Mouse (Mus musculus): ENCODE measurements at regions not wholly inside any gene's neighbourhood (a gene's known extent, or its start where the extent isn't known, plus 50 kb on each side); places are given as distances from the start of the nearest gene placed in this dataset.
"Not testable (repeated sequence)": the region's sequence is repeated elsewhere in the genome, so short reads cannot be mapped to it uniquely, and the experiment has no call there.

DNA sequence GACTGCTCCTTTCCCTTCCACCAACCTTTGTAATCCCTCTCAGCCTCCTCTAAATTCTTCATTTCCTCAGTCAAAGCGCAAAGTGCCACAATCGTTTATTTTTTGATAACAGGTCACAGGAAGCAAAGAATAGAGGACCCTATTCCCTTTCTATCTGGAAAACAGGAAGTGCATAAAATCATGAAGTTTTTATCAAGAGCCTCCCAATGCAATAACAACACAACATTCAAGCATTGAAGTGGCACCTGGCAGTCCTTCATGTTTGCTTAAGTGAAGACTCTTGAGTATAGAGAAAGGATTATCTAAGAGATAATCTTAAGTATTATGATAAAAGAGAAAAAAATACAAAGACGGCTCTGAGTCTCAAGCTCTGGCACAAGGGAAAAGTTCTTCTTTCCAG is 111.9 kb downstream of the Ibtk start:
- no peak overlapping the region for H3K4me3 ChIP-seq (ENCODE audit: low read depth, low read length)
- no peak for ATAC-seq (ENCODE audit: low FRiP score)
- no peaks in the 10 kb centered on the region for H3K36me3 ChIP-seq (ENCODE audit: control insufficient read depth, insufficient read depth, low read length)
- 92% methylated on average over 3 of the region's 3 CpGs for WGBS
- H3K4me1 ChIP-seq (replicated peaks; ENCODE audit: control insufficient read depth, insufficient read depth, low read length), result no peaks in the 10 kb centered on the region
- no peak for DNase-seq (ENCODE audit: low spot score)
- no peak overlapping the region for H3K9ac ChIP-seq (ENCODE audit: low read depth, low read length)
- H3K27ac ChIP-seq (ENCODE audit: low read depth, low read length), result no peak overlapping the region
- no peak overlapping the region for H3K4me2 ChIP-seq (replicated peaks; ENCODE audit: low read depth, low read length)
- H3K9me3 ChIP-seq (ENCODE audit: control insufficient read depth, low read length), result no peaks in the 10 kb centered on the region
- no peaks in the 10 kb centered on the region for H3K27me3 ChIP-seq (ENCODE audit: control insufficient read depth, insufficient read depth, low read length)

DNA sequence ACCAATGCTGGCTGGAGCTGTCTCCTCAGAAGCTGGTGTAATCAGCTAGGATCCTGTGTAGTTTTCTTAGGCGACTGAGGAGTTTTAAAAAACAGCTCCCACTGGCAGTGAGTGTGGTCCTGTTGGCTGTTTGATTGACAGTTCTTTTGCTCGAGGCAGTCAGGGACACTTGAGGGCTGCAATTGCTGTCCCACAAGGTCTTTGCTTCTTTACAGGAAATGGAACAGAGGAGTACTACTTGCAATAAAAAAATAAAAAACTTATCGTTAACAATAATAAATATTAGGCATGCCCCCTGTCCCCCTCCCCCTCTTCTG is 113.0 kb downstream of the Ibtk start:
- Histone ChIP-seq H3K27me3 (ENCODE audit: control insufficient read depth, insufficient read depth, low read length) (no peaks in the 10 kb centered on the region), H3K4me3 (ENCODE audit: low read depth, low read length) (no peak overlapping the region), H3K36me3 (ENCODE audit: control insufficient read depth, insufficient read depth, low read length) (no peaks in the 10 kb centered on the region), H3K9me3 (ENCODE audit: control insufficient read depth, low read length) (no peaks in the 10 kb centered on the region), H3K4me2 (replicated peaks; ENCODE audit: low read depth, low read length) (no peak overlapping the region), H3K4me1 (replicated peaks; ENCODE audit: control insufficient read depth, insufficient read depth, low read length) (no peaks in the 10 kb centered on the region), H3K9ac (ENCODE audit: low read depth, low read length) (no peak overlapping the region), H3K27ac (ENCODE audit: low read depth, low read length) (no peak overlapping the region)
- ATAC-seq (ENCODE audit: low FRiP score) (no peak), DNase-seq (ENCODE audit: low spot score) (no peak)
- WGBS, result 72% methylated on average over 3 of the region's 3 CpGs

DNA sequence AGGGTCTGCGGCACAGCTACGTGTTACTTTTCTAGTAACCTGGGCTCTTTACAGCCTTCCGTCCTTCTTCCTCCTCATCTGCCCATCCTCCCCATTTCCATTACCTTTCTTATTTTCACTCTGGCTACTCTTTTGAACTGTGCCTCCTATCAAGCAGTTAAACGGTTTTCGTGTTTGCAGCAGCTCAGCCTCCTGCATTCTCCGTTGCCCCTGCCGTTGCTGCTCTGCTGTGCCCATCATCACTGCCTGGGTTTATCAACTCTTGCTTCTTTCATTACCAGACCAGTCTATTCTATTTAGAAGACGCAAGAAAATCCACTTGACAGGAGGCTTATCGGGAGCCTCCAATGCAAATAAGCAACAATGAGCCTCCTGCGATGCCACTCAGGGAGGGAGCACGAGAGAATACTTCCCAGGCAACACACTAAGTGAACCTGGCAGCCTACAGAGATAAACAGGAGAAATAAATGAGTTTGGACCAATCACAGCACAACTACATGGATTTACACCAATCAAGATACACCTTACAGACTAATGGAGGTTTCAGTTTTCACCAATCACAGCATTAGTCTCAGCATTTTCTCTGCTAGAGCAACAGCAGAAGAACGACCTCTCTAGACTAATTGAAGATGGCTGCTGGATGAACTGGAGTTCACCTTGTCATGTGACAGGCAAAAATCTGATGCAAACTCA is 113.5 kb downstream of the Ibtk start:
- no peaks in the 10 kb centered on the region for H3K27me3 ChIP-seq (ENCODE audit: control insufficient read depth, insufficient read depth, low read length)
- H3K4me1 ChIP-seq (replicated peaks; ENCODE audit: control insufficient read depth, insufficient read depth, low read length), result no peaks in the 10 kb centered on the region
- no peak overlapping the region for H3K9ac ChIP-seq (ENCODE audit: low read depth, low read length)
- no peaks in the 10 kb centered on the region for H3K9me3 ChIP-seq (ENCODE audit: control insufficient read depth, low read length)
- DNase-seq (ENCODE audit: low spot score), result no peak
- H3K4me2 ChIP-seq (replicated peaks; ENCODE audit: low read depth, low read length), result no peak overlapping the region
- no peak overlapping the region for H3K27ac ChIP-seq (ENCODE audit: low read depth, low read length)
- 91% methylated on average over 12 of the region's 12 CpGs for WGBS
- no peak for ATAC-seq (ENCODE audit: low FRiP score)
- H3K4me3 ChIP-seq (ENCODE audit: low read depth, low read length), result no peak overlapping the region
- no peaks in the 10 kb centered on the region for H3K36me3 ChIP-seq (ENCODE audit: control insufficient read depth, insufficient read depth, low read length)

DNA sequence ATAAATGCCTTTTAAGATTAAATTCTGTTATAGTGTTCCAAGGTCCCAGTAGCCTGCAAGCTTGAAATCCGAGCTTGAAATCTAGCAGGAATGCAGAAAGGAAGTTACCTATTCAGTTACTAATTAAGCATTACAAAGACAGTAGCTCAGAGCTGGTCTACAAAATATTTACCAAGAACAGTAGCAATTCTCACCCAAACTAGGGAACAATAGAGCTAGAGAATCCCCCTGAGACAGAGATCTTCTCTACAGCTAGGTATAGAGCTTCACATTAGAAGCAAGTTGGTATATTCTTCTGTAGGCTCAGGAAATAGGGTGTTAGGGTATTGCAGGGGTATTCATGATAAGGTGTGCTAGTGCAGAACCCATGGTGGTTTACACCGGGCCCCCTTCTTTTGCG is 114.3 kb downstream of the Ibtk start:
- 81% methylated on average over 3 of the region's 3 CpGs for WGBS
- H3K9ac ChIP-seq (ENCODE audit: low read depth, low read length); H3K27me3 ChIP-seq (ENCODE audit: control insufficient read depth, insufficient read depth, low read length); H3K27ac ChIP-seq (ENCODE audit: low read depth, low read length); H3K4me2 ChIP-seq (replicated peaks; ENCODE audit: low read depth, low read length); H3K4me3 ChIP-seq (ENCODE audit: low read depth, low read length); H3K36me3 ChIP-seq (ENCODE audit: control insufficient read depth, insufficient read depth, low read length); H3K9me3 ChIP-seq (ENCODE audit: control insufficient read depth, low read length); H3K4me1 ChIP-seq (replicated peaks; ENCODE audit: control insufficient read depth, insufficient read depth, low read length); DNase-seq (ENCODE audit: low spot score); ATAC-seq (ENCODE audit: low FRiP score): not testable (repeated sequence)

DNA sequence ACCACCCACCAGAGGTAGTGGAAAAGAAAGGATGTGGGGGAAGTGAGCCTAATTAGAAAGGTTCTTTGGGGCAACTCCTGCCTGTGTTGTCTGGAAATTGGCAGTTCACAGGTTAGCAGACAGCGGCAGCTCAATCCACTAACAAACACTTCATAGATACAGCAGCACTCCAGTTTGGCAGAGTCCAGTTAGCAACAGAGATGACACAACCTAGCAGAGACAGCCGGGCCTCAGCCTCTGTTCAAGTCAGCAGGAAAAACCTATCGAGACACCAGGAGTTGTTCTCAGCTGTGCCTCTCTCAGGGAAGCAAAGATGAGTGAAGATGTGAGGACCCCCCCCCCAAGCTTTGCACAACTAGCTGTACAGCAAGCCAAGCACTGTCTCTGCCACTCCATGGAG is 131.2 kb downstream of the Ibtk start:
- Histone ChIP-seq H3K27me3 (ENCODE audit: control insufficient read depth, insufficient read depth, low read length) (no peaks in the 10 kb centered on the region), H3K4me1 (replicated peaks; ENCODE audit: control insufficient read depth, insufficient read depth, low read length) (no peaks in the 10 kb centered on the region), H3K9me3 (ENCODE audit: control insufficient read depth, low read length) (no peaks in the 10 kb centered on the region), H3K9ac (ENCODE audit: low read depth, low read length) (no peak overlapping the region), H3K4me2 (replicated peaks; ENCODE audit: low read depth, low read length) (no peak overlapping the region), H3K27ac (ENCODE audit: low read depth, low read length) (no peak overlapping the region), H3K4me3 (ENCODE audit: low read depth, low read length) (no peak overlapping the region), H3K36me3 (ENCODE audit: control insufficient read depth, insufficient read depth, low read length) (no peaks in the 10 kb centered on the region)
- whole genome bisulfite sequencing, result 91% methylated on average over 3 of the region's 3 CpGs
- DNase-seq (ENCODE audit: low spot score), result no peak
- no peak for ATAC-seq (ENCODE audit: low FRiP score)

DNA sequence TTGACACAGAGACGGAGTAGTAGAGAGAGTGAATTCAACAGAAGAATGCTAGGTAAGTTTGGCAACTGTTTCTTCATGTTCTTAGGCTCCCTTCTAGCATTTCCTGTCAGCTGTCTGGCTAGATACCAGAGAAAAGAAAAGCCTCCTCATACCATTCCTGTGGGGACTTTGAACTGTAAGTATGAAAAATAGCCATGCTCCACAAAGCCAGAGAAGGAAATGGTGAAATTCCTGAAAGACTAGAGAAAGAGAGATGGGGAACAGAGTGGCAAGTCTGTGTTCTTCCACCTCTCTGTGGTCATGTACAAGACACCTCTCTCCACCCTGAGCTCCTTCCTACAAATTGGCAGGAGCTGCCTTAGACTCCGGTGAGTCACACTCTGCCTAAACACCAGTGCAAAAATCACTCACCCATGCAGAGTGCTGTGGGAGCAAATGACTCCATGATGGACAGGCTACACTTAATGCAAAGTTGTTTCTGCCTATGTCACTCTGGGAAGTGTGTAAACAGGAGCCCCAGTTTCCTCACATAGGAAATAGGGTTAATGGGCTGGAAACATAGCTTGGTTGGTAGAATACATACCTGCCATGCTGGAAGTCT is 131.9 kb downstream of the Ibtk start:
- 89% methylated on average over 2 of the region's 2 CpGs for WGBS
- no peak for ATAC-seq (ENCODE audit: low FRiP score)

DNA sequence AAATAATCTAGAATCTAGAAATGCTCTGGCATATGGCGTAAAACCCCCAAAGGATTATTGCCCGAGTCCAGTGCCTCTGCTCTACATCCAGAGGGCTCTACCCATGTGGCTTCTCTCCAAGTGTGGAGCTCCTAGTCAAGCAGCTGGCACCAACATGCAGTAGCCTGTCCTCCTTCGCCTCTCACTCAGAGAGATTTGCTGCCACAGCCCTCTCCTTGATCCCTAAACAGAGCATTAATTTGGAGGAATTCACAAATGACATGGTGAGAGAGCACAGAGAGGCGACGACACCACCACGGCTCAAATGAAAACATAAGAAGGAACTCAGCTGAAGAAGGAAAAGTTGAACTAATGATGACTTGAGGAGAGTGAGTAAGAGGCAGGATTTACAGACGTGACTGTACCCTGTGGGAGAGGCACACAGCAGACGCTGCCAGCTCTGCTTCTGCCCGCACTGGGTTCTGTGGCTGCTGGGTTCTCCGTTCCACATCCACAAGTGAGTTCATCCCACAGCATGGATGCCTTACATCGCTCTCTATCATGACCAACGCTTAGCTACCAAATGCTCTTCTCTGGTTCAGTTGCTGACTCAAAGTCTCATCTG is 132.8 kb downstream of the Ibtk start:
- Histone ChIP-seq H3K4me1 (replicated peaks; ENCODE audit: control insufficient read depth, insufficient read depth, low read length) (no peaks in the 10 kb centered on the region), H3K27me3 (ENCODE audit: control insufficient read depth, insufficient read depth, low read length) (no peaks in the 10 kb centered on the region), H3K4me2 (replicated peaks; ENCODE audit: low read depth, low read length) (no peak overlapping the region), H3K9ac (ENCODE audit: low read depth, low read length) (no peak overlapping the region), H3K36me3 (ENCODE audit: control insufficient read depth, insufficient read depth, low read length) (no peaks in the 10 kb centered on the region), H3K9me3 (ENCODE audit: control insufficient read depth, low read length) (no peaks in the 10 kb centered on the region), H3K27ac (ENCODE audit: low read depth, low read length) (no peak overlapping the region), H3K4me3 (ENCODE audit: low read depth, low read length) (no peak overlapping the region)
- DNase-seq (ENCODE audit: low spot score), result no peak
- WGBS, result 83% methylated on average over 12 of the region's 12 CpGs
- ATAC-seq (ENCODE audit: low FRiP score), result no peak

More for the DNA sequence above, 131.9 kb downstream of the Ibtk start:
- DNase-seq (ENCODE audit: low spot score), result no peak
- no peaks in the 10 kb centered on the region for H3K4me1 ChIP-seq (replicated peaks; ENCODE audit: control insufficient read depth, insufficient read depth, low read length)
- no peak overlapping the region for H3K4me3 ChIP-seq (ENCODE audit: low read depth, low read length)
- no peak overlapping the region for H3K27ac ChIP-seq (ENCODE audit: low read depth, low read length)
- no peak overlapping the region for H3K9ac ChIP-seq (ENCODE audit: low read depth, low read length)
- H3K27me3 ChIP-seq (ENCODE audit: control insufficient read depth, insufficient read depth, low read length), result no peaks in the 10 kb centered on the region
- H3K9me3 ChIP-seq (ENCODE audit: control insufficient read depth, low read length), result no peaks in the 10 kb centered on the region
- no peaks in the 10 kb centered on the region for H3K36me3 ChIP-seq (ENCODE audit: control insufficient read depth, insufficient read depth, low read length)
- H3K4me2 ChIP-seq (replicated peaks; ENCODE audit: low read depth, low read length), result no peak overlapping the region

DNA sequence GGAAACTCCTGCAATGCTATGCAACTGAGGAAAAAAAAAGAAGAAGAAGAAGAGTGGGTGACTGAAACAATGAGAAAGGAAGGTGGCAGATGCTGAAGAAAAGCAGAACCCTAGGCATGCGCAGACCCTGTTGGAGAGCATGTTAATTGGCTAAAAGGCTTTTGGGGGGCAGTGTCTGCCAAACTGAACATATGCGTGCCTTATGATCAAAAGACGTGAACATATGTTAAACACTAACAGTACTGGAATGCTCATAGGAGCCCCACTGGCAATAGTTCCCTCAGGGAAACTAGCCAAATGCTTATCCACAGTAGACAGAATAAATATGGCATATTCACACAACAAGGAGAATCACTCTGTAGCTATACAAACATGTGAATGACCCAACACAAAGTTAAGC is 140.0 kb downstream of the Ibtk start:
- Histone ChIP-seq H3K36me3 (ENCODE audit: control insufficient read depth, insufficient read depth, low read length) (no peaks in the 10 kb centered on the region), H3K27me3 (ENCODE audit: control insufficient read depth, insufficient read depth, low read length) (no peaks in the 10 kb centered on the region), H3K4me2 (replicated peaks; ENCODE audit: low read depth, low read length) (no peak overlapping the region), H3K9ac (ENCODE audit: low read depth, low read length) (no peak overlapping the region), H3K9me3 (ENCODE audit: control insufficient read depth, low read length) (no peaks in the 10 kb centered on the region), H3K4me1 (replicated peaks; ENCODE audit: control insufficient read depth, insufficient read depth, low read length) (no peaks in the 10 kb centered on the region), H3K4me3 (ENCODE audit: low read depth, low read length) (no peak overlapping the region), H3K27ac (ENCODE audit: low read depth, low read length) (no peak overlapping the region)
- 91% methylated on average over 3 of the region's 3 CpGs for WGBS
- DNase-seq (ENCODE audit: low spot score), result no peak
- no peak for ATAC-seq (ENCODE audit: low FRiP score)

DNA sequence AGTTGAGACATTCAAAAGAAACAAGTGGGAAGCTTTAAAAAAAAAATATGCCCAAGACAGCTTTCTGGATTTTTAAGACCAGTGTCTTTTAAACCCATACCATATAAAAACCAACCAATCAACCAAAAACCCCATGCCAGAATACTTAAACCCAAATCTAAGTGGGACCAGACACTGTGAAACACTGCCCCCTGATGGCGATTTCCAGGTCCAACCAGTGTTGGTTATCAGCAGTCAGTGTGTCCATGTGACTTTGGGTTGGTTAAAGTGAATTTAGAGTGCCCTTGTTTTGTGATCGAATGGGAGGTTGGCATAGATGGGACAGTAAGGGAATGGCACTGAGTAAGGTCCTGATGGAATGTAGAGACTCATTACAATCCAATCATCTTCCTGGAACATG is 152.2 kb downstream of the Ibtk start:
- Histone ChIP-seq H3K4me3 (ENCODE audit: low read depth, low read length) (no peak overlapping the region), H3K36me3 (ENCODE audit: control insufficient read depth, insufficient read depth, low read length) (no peaks in the 10 kb centered on the region), H3K4me1 (replicated peaks; ENCODE audit: control insufficient read depth, insufficient read depth, low read length) (no peaks in the 10 kb centered on the region), H3K27ac (ENCODE audit: low read depth, low read length) (no peak overlapping the region), H3K9me3 (ENCODE audit: control insufficient read depth, low read length) (no peaks in the 10 kb centered on the region), H3K27me3 (ENCODE audit: control insufficient read depth, insufficient read depth, low read length) (no peaks in the 10 kb centered on the region), H3K9ac (ENCODE audit: low read depth, low read length) (no peak overlapping the region), H3K4me2 (replicated peaks; ENCODE audit: low read depth, low read length) (no peak overlapping the region)
- no peak for ATAC-seq (ENCODE audit: low FRiP score)
- WGBS, result 42% methylated on average over 2 of the region's 2 CpGs
- peak; percentile 18 for DNase-seq (ENCODE audit: low spot score)

Measured in hindbrain, embryonic 11.5 days (tissue).